Mouse (Mus musculus) testis, adult 2 months (tissue): ENCODE data around the gene Tjp1. TPM values are rescaled to one million over a fixed set of nuclear protein-coding genes. Genes with fewer than 3 reads are reported as not detected.

ENCODE experiments used
- H3K27ac ChIP-seq: fragments of 200-500 bp; 2 replicates; pipeline ENCODE4 v1.5.1; 2012; ENCODE audit warnings: low read depth, low read length; ENCODE audit not compliant: control insufficient read depth, insufficient read depth
- H3K27me3 ChIP-seq: fragments of 200-500 bp; 2 replicates; pipeline ENCODE4 v1.6.1; 2012; ENCODE audit warnings: mild to moderate bottlenecking, low read length, moderate library complexity; ENCODE audit not compliant: control insufficient read depth, insufficient read depth
- H3K36me3 ChIP-seq: fragments of 200-500 bp; 2 replicates; pipeline ENCODE4 v1.6.1; 2012; ENCODE audit warnings: mild to moderate bottlenecking, low read length; ENCODE audit not compliant: control insufficient read depth, insufficient read depth
- H3K4me1 ChIP-seq: fragments of 200-500 bp; 2 replicates; pipeline ENCODE4 v1.6.1; 2012; ENCODE audit warnings: low read length; ENCODE audit not compliant: control insufficient read depth, insufficient read depth
- H3K4me3 ChIP-seq: fragments of 200-500 bp; 2 replicates; pipeline ENCODE4 v1.5.1; 2012; ENCODE audit warnings: low read depth, mild to moderate bottlenecking, low read length, moderate library complexity, mixed read lengths; ENCODE audit not compliant: control insufficient read depth
- CTCF ChIP-seq: fragments of 200-500 bp; IDR thresholded peaks from 2 replicates; pipeline ENCODE4 v1.5.1; 2012; ENCODE audit warnings: low read depth, mild to moderate bottlenecking, inconsistent platforms, low read length, moderate library complexity; ENCODE audit not compliant: control insufficient read depth, insufficient read depth, insufficient replicate concordance
- POLR2A ChIP-seq: fragments of 200-500 bp; IDR thresholded peaks from 2 replicates; pipeline ENCODE4 v1.6.1; 2012; ENCODE audit warnings: low read depth, mild to moderate bottlenecking, inconsistent platforms, low read length, moderate library complexity; ENCODE audit not compliant: control insufficient read depth
- polyA plus RNA-seq: library from polyadenylated mRNA; depleted of rRNA; stranded (reverse); fragments of >200 nt; gene quantifications from 2 replicates; pipeline ENCODE4 v1.2.3, GENCODE M21; 2012

Tjp1 gene
- polyA plus RNA-seq, 1 experiment: 29.3 TPM

GRCm38 (mm10) chr7:65417231-65418100 is 110.1 kb downstream of the Tjp1 start:
- H3K27me3 ChIP-seq: no peaks in the 10 kb centered on the region
- no peaks in the 10 kb centered on the region; the same call in 1 of the 2 replicates for H3K4me1 ChIP-seq
- TF ChIP-seq POLR2A: no peak
- TF ChIP-seq CTCF: no peak
- H3K36me3 ChIP-seq: no peaks in the 10 kb centered on the region
- H3K4me3 ChIP-seq: no peak overlapping the region
- H3K27ac ChIP-seq: no peak overlapping the region

- H3K4me1 ChIP-seq: no peaks in the 10 kb centered on the region; the same call in 1 of the 2 replicates
- no peaks in the 10 kb centered on the region for H3K36me3 ChIP-seq
- no peak overlapping the region for H3K4me3 ChIP-seq
- no peaks in the 10 kb centered on the region for H3K27me3 ChIP-seq
- TF ChIP-seq POLR2A (no peak), CTCF (no peak)
- H3K27ac ChIP-seq: no peak overlapping the region
Measured at GRCm38 (mm10) chr7:65416506-65416905, 111.1 kb downstream of the Tjp1 start.

- Histone ChIP-seq H3K36me3 (no peaks in the 10 kb centered on the region), H3K4me1 (no peaks in the 10 kb centered on the region; the same call in 1 of the 2 replicates), H3K27me3 (no peaks in the 10 kb centered on the region), H3K27ac (no peak overlapping the region), H3K4me3 (no peak overlapping the region)
- TF ChIP-seq CTCF: no peak
- TF ChIP-seq POLR2A: no peak
Measured at GRCm38 (mm10) chr7:65413946-65414945, 113.3 kb downstream of the Tjp1 start.

- Histone ChIP-seq H3K27ac (no peak overlapping the region), H3K4me3 (no peak overlapping the region), H3K4me1 (no peaks in the 10 kb centered on the region), H3K36me3 (no peaks in the 10 kb centered on the region), H3K27me3 (no peaks in the 10 kb centered on the region)
- TF ChIP-seq CTCF: no peak
- TF ChIP-seq POLR2A: no peak
Measured at GRCm38 (mm10) chr7:65410668-65411067, 116.9 kb downstream of the Tjp1 start.

- TF ChIP-seq POLR2A (no peak), CTCF (no peak)
- Histone ChIP-seq H3K4me1 (no peaks in the 10 kb centered on the region), H3K36me3 (no peaks in the 10 kb centered on the region), H3K4me3 (no peak overlapping the region), H3K27ac (no peak overlapping the region), H3K27me3 (no peaks in the 10 kb centered on the region)
Measured at GRCm38 (mm10) chr7:65406427-65406826, 121.2 kb downstream of the Tjp1 start.

GRCm38 (mm10) chr7:65402516-65402915 is 125.1 kb downstream of the Tjp1 start:
- no peak overlapping the region for H3K4me3 ChIP-seq
- H3K4me1 ChIP-seq: no peaks in the 10 kb centered on the region
- TF ChIP-seq CTCF: no peak
- no peak for TF ChIP-seq POLR2A
- no peaks in the 10 kb centered on the region for H3K36me3 ChIP-seq
- H3K27ac ChIP-seq: no peak overlapping the region
- H3K27me3 ChIP-seq: no peaks in the 10 kb centered on the region

GRCm38 (mm10) chr7:65401622-65402021 is 126.0 kb downstream of the Tjp1 start:
- Histone ChIP-seq H3K4me3 (no peak overlapping the region), H3K36me3 (no peaks in the 10 kb centered on the region), H3K27me3 (no peaks in the 10 kb centered on the region), H3K4me1 (no peaks in the 10 kb centered on the region), H3K27ac (no peak overlapping the region)
- TF ChIP-seq CTCF: no peak
- no peak for TF ChIP-seq POLR2A
